Mouse (Mus musculus) CD8-positive naive resting alpha-beta T cell, adult 2 months (primary cell): ENCODE results near the gene S100pbp.

ENCODE experiments used
- DNase-seq, 2 experiments: peaks; one replicate each; pipeline ENCODE4 v3.0.0; 2022; ENCODE audit warnings: low read depth in 2 of 2, low spot score in 2 of 2

The S100pbp gene

GRCm38 (mm10) chr4:129130755-129131303 lies 58.7 kb downstream of the S100pbp start:
- DNase-seq, result peak; percentile 49 to 55

GRCm38 (mm10) chr4:129130149-129130548 lies 59.4 kb downstream of the S100pbp start:
- DNase-seq, result peak; percentile 38 to 40

- no peak for DNase-seq
Observed at GRCm38 (mm10) chr4:129129387-129129786, 60.1 kb downstream of the S100pbp start.

- DNase-seq, result no peak
Observed at GRCm38 (mm10) chr4:129128582-129129338, 60.8 kb downstream of the S100pbp start.

GRCm38 (mm10) chr4:129125736-129126451 lies 63.6 kb downstream of the S100pbp start:
- no peak for DNase-seq

- no peak for DNase-seq
Observed at GRCm38 (mm10) chr4:129124652-129125146, 64.8 kb downstream of the S100pbp start.

GRCm38 (mm10) chr4:129122719-129123118 lies 66.8 kb downstream of the S100pbp start:
- no peak for DNase-seq

- no peak for DNase-seq
Observed at GRCm38 (mm10) chr4:129122107-129122506, 67.4 kb downstream of the S100pbp start.

- DNase-seq, result no peak
Observed at GRCm38 (mm10) chr4:129121569-129122086, 67.9 kb downstream of the S100pbp start, which contains the start of gene Hpca. Hpca (minus strand) TSS chr4:129122036.

GRCm38 (mm10) chr4:129120520-129121445 lies 68.7 kb downstream of the S100pbp start:
- DNase-seq, result peak in 1 of 2 experiments; percentile 27

- DNase-seq, result no peak
Observed at GRCm38 (mm10) chr4:129119708-129120107, 69.8 kb downstream of the S100pbp start.

- no peak for DNase-seq
Observed at GRCm38 (mm10) chr4:129117720-129118510, 71.6 kb downstream of the S100pbp start.

GRCm38 (mm10) chr4:129116703-129117102 lies 72.8 kb downstream of the S100pbp start:
- no peak for DNase-seq

- DNase-seq, result peak; percentile 41 to 53
Observed at GRCm38 (mm10) chr4:129113083-129113988, 76.2 kb downstream of the S100pbp start.

GRCm38 (mm10) chr4:129112231-129112630 lies 77.3 kb downstream of the S100pbp start:
- no peak for DNase-seq

- no peak for DNase-seq
Observed at GRCm38 (mm10) chr4:129111350-129111749, 78.2 kb downstream of the S100pbp start.

GRCm38 (mm10) chr4:129110804-129111203 lies 78.7 kb downstream of the S100pbp start:
- no peak for DNase-seq

GRCm38 (mm10) chr4:129108624-129109023 lies 80.9 kb downstream of the S100pbp start:
- no peak for DNase-seq
